Mouse (Mus musculus) gastrocnemius, postnatal 4 days (tissue): Measurements from ENCODE around the gene Zmynd10. TPM values are rescaled to one million over a fixed set of nuclear protein-coding genes. Genes with fewer than 3 reads are reported as not detected.

Source experiments
- DNase-seq, 2 experiments: peaks; one replicate each; pipeline ENCODE4 v3.0.0; 2021 to 2022; ENCODE audit warnings: low spot score in 2 of 2, mixed read lengths in 2 of 2
- total RNA-seq, 2 experiments: library from RNA; stranded (reverse); gene quantifications; 2 replicates each; pipeline ENCODE4 v1.2.3; 2021

Gene Zmynd10
- total RNA-seq, 2 experiments from 2014 or later, result not detected

DNA sequence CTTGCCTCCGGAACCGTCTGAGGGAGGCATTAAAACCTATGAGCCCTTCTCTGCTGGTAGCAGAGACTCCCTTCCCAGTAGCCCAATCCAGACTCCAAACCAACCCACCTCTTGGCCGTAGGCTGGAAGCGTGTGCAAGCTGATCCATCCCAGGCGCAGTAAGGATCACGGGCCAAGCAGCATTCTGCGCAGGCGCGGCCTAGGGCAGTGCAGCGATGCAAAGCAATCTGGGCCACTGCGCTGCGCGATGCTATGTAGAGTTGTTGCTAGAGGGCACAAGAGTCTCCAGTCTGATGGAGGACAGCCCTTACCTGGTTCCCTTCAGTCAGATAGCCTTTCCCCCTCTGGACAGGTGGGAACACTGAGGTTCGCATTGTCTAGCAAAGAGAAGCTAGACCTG is 52.7 kb downstream of the Zmynd10 start:
- no peak for DNase-seq

DNA sequence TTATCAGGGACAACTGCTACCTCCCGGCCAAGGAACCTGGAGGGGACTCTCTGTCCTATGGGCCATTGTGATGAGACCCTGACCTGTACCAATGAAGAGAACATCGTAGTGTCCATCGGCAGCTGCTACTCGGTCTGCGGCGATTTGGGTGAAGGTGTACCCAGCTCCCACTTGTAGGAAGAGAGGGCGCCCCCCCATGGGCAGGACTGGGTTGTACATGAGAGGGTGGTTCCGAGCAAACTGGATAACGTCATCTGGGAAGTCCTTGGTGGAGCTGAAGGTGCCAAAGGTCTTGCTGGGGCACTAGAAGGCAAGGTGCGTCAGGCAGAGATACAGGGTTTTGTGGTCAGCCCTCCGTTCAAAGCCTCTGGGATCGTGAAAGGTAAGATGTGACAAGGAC is 53.6 kb downstream of the Zmynd10 start:
- DNase-seq, result no peak

Other genes with a start within 250 kb of the Zmynd10 start
- 10 to 100 TPM; 14.0 to 14.5 TPM for gene Hemk1, start 208.9 kb upstream of the Zmynd10 start, total RNA-seq
- 10 to 100 TPM; 16.9 to 18.1 TPM for gene 6430571L13Rik, start 206.7 kb upstream of the Zmynd10 start, total RNA-seq
- gene Cacna2d2, start 147.7 kb upstream of the Zmynd10 start, total RNA-seq, result 1 to 10 TPM; 2.6 to 2.7 TPM
- gene Tmem115, start 13.4 kb upstream of the Zmynd10 start, total RNA-seq, result 10 to 100 TPM; 27.9 to 30.4 TPM
- gene Cyb561d2, start 5.1 kb upstream of the Zmynd10 start, total RNA-seq, result 1 to 10 TPM; 4.6 to 5.9 TPM
- 10 to 100 TPM; 10.0 to 12.7 TPM for gene Nprl2, start 5.1 kb upstream of the Zmynd10 start, total RNA-seq
- 10 to 100 TPM; 31.1 to 39.6 TPM for gene Rassf1, start 4.3 kb downstream of the Zmynd10 start, total RNA-seq
- 10 to 100 TPM; 20.3 to 21.5 TPM for gene Tusc2, start 16.0 kb downstream of the Zmynd10 start, total RNA-seq
- gene Hyal2, start 20.6 kb downstream of the Zmynd10 start, total RNA-seq, result 10 to 100 TPM; 21.8 to 32.0 TPM
- 1 to 10 TPM; 4.6 to 4.8 TPM for gene Hyal1, start 29.6 kb downstream of the Zmynd10 start, total RNA-seq
- 10 to 100 TPM; 15.5 to 20.5 TPM for gene Naa80, start 31.6 kb downstream of the Zmynd10 start, total RNA-seq
- gene Hyal3, start 33.5 kb downstream of the Zmynd10 start, total RNA-seq, result under 1 TPM; 0.66 to 0.78 TPM
- gene Ifrd2, start 40.3 kb downstream of the Zmynd10 start, total RNA-seq, result 10 to 100 TPM; 31.8 to 35.2 TPM
- 10 to 100 TPM; 50.9 to 52.0 TPM for gene Sema3b, start 61.9 kb downstream of the Zmynd10 start, total RNA-seq
- 100 to 1,000 TPM; 307 to 340 TPM for gene Gnai2, start 88.1 kb downstream of the Zmynd10 start, total RNA-seq
- 10 to 100 TPM; 10.6 to 11.3 TPM for gene Slc38a3, start 122.2 kb downstream of the Zmynd10 start, total RNA-seq
- gene Gnat1, start 132.4 kb downstream of the Zmynd10 start, total RNA-seq, result not detected
- gene Sema3f, start 163.2 kb downstream of the Zmynd10 start, total RNA-seq, result 10 to 100 TPM; 26.4 to 27.2 TPM
- 100 to 1,000 TPM in 1 of 2 experiments, 10 to 100 TPM in 1; 73.6 to 101 TPM for gene Rbm5, start 223.7 kb downstream of the Zmynd10 start, total RNA-seq